Mouse (Mus musculus) C2C12 (cell line): ENCODE data around the gene Col27a1.

Experiments used
- CTCF ChIP-seq: IDR thresholded peaks from one replicate; pipeline ENCODE4 v1.5.1; 2011; ENCODE audit not compliant: control insufficient read depth, insufficient read depth, insufficient read length
- FOSL1 ChIP-seq: IDR thresholded peaks from one replicate; pipeline ENCODE4 v1.8.0; 2011; ENCODE audit warnings: mild to moderate bottlenecking, low read length; ENCODE audit not compliant: poor library complexity, insufficient read depth, severe bottlenecking
- USF1 ChIP-seq: IDR thresholded peaks from one replicate; pipeline ENCODE4 v1.6.1; 2011; ENCODE audit warnings: low read depth, mild to moderate bottlenecking, control low read depth, moderate library complexity

DNA sequence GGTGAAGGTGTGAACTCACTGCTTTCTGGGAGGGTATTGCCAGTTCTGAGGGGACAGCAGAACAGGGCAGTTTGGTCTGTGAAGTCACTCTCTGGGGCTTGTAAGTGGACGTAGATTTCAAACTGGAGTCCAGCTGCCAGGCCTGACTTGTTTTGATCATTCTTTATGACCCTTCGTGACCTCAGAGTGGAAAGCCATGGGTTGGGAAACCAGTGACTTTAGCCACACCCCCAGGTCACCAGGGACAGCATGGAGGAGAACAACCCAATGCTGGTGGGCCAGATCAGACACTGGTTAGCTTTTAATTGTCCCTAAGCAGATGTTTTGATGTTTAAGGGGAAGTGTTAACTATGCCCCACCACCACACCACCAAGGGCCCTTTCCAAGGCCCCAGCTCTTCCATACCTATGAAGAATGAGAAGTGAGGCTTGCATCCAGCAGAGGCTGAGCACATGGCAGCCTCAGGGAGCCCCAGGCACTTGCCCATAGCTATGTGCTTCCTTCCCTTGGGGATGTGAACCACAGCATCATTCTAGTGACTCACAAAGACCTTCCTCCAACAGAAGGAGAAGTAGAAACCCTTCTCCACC lies 143.3 kb downstream of the Col27a1 start:
- no peak for TF ChIP-seq CTCF
- TF ChIP-seq FOSL1, result no peak
- no peak for TF ChIP-seq USF1
